Mouse (Mus musculus) lung, adult 10 weeks (tissue): ENCODE data around the gene Pkn1. TPM values are rescaled to one million over a fixed set of nuclear protein-coding genes. Genes with fewer than 3 reads are reported as not detected.

Experiments
- polyA plus RNA-seq: library from polyadenylated mRNA; stranded (reverse); fragments of 350-450 nt; fragmentation: Illumina TruSeq; extraction: RNeasy Lipid Tissue Mini Kit (QIAGEN cat#74804); gene quantifications from one replicate; pipeline ENCODE4 v1.2.3, GENCODE M21; 2014; ENCODE audit warnings: low read depth, low replicate concordance; ENCODE audit not compliant: insufficient read depth

Gene Pkn1
- 29.7 TPM for polyA plus RNA-seq

DNA sequence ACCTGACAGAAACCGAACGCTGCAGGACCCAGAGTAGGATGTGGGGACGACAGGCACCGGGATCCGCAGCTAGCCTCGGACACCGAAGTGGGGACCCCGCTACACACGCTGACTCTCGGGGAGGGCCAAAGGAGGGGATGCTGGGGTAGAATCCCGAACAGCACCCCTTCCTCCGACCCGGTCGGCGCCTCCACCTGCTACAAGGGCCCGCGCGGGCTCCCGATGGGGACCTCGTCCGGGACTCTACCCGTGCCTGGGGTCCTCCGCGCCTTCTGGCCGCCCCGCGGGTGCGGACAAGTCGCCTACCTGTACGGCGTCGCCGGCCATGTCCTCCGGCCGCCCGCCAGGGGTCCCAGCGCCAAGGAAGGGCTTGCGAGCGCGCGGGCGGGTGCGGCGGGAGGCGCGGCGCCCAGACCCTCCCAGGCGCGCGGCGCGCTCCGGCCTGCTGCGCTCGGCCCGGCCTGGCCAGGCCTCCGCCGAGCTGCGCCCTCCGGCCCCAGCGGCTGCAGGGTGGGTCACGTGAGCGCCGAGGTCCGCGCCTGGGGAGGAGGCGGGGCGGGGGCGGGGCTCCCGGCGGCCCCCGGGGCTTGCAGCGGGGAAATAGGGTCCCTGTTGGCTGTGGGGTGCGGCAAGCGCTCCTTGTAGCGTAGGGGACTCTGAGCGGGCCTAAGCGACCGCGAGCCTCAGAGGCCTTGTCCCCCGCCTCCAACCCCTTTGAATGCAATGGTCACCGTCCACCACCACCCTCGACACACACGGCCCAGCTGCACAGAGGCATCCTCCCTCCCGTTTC lies at the start of gene Pkn1:
Gene Pkn1 (minus strand): TSS at position 519 of the 793 bp plus-strand sequence.

DNA sequence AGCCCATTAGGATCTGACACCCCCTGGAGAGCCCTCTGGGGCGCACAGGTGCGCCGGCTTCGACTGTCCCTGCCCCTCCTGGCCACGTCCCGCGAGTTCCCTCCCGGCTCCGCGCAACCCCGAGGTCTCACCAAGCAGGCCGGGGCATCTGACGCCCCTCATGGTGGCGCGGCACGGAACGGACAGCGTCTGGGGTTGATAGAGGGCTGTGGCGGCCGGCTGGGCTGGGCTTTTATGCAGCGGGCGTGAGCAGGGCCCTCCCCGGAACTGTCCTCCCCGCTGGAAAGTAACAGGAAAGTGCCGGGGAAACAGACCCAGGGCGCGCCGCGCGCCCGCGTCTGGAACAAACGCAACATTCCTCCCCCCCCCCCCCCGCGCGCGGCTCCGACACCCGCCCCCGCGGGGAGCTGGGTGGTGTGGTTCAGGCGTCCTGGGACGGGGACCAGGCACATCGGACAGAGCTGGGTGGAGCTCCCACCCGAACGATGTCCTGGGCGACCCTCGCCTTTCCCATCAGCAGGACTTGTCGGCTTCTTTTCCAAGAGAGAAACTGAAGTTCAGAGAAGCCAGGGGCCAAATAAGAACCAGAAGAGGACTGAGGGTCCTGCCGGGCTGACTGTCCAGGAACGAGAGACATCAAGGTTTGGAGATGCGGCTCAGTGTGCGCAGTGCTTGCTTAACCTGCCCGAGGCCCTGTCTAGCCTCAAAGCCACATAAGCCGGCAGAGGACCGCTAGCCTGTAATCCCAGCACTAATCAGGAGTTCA lies 42.2 kb upstream of the Pkn1 start, which contains the start of gene Adgre5:
Gene Adgre5 (minus strand): TSS at position 351 of the 766 bp plus-strand sequence.

GRCm38 (mm10) chr8:83715031-83715690 lies 16.2 kb upstream of the Pkn1 start, which contains the start of gene Ddx39:
Ddx39 (plus strand) TSS chr8:83715177.

DNA sequence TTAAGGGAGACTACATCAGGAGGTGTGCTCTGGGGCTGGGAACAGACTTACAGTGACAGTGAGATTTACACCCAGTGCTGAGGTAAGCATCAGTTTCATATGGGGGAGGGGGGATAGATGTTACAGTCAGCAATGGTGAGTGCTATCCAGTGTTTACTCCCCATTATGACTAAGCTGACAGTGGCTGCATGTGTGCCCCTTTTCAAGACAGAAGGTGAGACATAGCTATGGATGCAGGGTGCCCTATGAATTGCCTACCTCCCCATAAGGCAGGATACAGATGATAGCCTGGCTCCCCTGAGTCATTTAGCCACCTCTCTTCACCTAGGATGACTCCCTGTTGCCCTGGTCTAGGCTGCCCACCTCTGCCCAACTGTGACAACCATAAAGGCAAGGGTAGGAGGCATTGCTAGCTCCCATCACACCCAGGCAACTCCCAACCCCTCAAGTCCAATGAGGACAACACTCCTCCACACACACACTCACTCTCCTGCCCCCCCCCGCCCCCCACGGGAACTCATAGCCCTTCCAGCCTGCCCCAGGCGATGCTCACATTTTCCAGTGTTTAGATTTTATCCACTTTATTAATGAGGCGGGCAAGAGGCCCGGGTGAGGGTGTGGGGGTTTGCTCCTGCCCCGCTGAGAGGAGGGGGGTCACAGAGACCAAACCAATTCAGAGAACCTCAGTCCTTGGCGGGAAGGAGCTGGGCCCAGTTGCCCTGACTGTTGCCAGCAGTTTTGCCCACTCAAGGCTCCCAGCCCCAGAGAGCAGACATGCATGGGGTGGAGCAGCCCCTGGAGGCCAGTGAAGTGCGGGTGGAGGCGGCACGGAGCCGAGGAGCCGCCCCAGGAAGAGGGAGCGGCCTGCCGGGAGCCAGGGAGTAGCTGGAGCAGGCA lies 32.8 kb downstream of the Pkn1 start, which contains the start of gene Ptger1:
Gene Ptger1 (plus strand): TSS at position 710 of the 897 bp plus-strand sequence.

GRCm38 (mm10) chr8:83652030-83652743 lies 46.8 kb downstream of the Pkn1 start, which contains the start of gene Gipc1:
Gipc1 (plus strand) TSS chr8:83652677.

Other genes starting within 250 kb of the Pkn1 start
- 53.7 TPM for gene Scoc, start 240.8 kb downstream of the Pkn1 start, polyA plus RNA-seq
- not detected for gene Olfr370, start 163.4 kb downstream of the Pkn1 start, polyA plus RNA-seq
- 270 TPM for gene Ndufb7, start 132.5 kb downstream of the Pkn1 start, polyA plus RNA-seq
- 176 TPM for gene Tecr, start 91.2 kb downstream of the Pkn1 start, polyA plus RNA-seq
- gene Dnajb1, start 91.0 kb downstream of the Pkn1 start, polyA plus RNA-seq = 32.1 TPM
- gene Gipc1, start 46.5 kb downstream of the Pkn1 start, polyA plus RNA-seq = 45.7 TPM
- 2.1 TPM for gene Ptger1, start 32.5 kb downstream of the Pkn1 start, polyA plus RNA-seq
- 22.0 TPM for gene Ddx39, start 16.0 kb upstream of the Pkn1 start, polyA plus RNA-seq
- gene Adgre5, start 42.1 kb upstream of the Pkn1 start, polyA plus RNA-seq = 186 TPM
- gene Adgrl1, start 200.9 kb upstream of the Pkn1 start, polyA plus RNA-seq = 6.6 TPM